Mouse (Mus musculus): ENCODE data around the gene Ubac2.
"Not testable (repeated sequence)": the region's sequence is repeated elsewhere in the genome, so short reads cannot be mapped to it uniquely, and the experiment has no call there.

The Ubac2 gene

DNA sequence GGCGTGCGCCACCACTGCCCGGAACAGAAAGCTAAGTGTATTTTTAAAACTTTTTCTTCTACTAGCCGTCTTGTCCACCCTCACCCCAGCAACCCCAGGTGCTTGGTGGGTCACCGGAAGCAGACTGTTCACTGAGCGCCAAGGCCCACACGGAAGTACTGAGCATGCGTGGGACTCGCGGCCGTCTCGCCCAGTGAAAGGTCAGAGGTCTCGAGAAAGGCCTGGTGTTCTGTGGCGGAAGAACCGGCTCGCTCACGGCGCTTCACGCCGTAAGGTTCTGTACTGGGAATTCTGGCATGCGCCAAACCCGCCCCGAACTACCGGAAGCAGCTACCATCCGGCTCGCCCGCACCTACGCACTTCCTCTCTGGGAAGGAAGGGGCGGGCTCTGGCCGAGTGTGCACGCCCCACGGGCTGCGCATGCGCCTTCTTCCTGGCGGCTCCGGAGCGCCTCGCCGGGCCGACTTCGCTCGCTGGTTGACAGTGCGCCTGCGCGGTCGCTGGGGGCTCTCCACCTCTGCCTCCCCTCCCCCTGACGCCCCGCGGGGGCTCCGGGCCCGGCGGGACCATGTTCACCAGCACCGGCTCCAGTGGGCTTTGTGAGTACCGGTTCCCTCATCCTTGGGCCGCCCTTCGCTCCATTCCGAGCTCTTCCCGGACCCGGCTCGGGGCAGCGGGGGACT, at the start of gene Ubac2:
Gene Ubac2 (plus strand): TSS at position 445 of the 683 bp plus-strand sequence.
- DNase-seq (ENCODE audit: extremely low read depth, low read depth, low spot score) = peak; percentile 46

DNA sequence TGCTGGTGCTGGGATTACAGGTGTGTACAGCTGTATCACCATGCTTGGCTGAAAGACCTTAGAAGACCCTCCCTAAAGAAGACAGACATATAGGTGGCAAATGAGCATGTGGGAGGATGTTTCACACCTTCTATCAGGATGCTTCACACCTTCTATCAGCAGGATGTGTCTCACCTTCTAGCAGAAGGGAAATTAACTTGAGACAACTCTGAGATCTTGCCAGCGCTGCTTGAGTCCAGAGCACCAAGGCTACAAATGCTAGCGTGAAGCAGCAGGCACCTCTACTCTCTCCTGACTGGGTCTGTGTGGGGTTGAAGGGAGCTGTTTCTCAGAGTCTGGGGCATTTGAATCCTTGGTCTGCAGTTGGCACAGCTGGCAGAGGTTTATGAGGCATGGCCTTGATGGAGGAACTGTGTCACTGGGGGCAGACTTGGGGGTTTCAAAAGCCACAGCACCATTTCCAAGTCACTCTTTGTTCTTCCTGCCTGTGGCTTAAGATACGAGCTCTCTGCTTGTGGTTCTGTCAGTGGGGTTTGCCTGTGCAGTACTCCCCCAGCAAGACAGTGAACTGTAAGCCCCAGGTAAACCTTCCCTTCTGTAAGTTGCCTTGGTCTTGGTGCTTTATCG, 48.5 kb upstream of the Ubac2 start:
- no peak for DNase-seq (ENCODE audit: extremely low read depth, low read depth, low spot score)

DNA sequence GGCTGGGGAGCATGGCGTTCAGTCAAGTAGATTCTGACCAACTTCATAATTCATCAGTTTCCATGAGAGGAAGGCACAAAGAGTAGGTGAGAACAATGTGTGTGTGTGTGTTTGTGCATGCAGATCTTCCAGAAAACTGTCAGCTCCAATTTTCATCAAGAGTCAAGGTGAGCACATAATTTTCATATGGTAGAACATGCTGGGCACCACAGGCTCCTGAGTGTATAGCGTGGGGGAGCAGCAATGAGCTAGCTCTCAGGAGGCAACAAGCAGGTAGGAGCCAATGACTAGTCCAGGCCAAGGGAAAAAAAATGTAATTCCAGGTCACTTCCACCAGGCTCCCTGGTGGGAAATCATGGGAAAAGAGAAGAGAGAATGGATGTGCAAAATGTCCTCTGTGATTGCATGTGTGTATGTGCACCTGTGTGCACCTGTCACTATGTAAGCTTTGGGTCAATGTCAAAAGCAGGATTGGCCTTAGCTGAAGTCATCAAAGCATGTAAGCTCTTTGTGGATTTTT, 45.4 kb upstream of the Ubac2 start:
- DNase-seq (ENCODE audit: extremely low read depth, low read depth, low spot score) = no peak

DNA sequence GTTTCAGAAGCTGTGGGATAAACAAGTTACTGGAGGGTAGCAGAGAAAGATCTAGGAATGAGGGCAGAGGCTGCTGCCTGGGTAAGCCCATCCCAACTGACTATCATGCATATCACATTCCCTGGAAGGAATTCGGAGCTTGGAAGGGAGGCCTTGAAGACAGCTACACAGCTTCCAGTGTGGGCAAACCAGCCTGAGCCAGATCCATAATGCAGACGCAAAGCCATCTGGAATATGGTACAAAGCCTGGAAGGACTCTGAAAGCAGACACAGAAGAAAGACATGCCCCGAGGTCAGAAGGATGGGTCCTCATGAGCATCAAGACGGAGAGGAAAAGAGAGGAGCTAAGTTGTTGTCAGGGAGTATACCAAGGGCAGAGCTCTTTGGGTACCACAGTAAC, 40.3 kb upstream of the Ubac2 start:
- DNase-seq (ENCODE audit: extremely low read depth, low read depth, low spot score) = no peak

DNA sequence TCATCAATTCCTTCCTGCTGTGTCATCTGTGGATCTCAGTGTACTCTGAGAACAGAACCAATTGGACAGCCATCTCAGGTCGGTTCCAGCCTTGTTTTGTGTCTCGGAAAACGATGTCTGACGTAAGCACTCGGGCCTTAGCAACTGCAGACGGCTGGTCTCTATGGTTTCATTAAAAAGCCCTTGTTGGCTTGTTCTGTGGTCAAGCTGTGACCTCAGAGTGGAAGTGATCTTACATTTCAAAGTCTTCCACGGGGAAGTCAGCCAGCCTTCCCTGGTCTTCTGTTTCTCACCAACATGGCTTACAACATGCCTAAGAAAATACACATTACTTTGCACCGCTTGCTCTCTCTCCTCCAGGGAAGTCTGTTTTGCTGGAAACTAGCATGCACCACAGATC, 38.2 kb upstream of the Ubac2 start:
- DNase-seq (ENCODE audit: extremely low read depth, low read depth, low spot score) = no peak

DNA sequence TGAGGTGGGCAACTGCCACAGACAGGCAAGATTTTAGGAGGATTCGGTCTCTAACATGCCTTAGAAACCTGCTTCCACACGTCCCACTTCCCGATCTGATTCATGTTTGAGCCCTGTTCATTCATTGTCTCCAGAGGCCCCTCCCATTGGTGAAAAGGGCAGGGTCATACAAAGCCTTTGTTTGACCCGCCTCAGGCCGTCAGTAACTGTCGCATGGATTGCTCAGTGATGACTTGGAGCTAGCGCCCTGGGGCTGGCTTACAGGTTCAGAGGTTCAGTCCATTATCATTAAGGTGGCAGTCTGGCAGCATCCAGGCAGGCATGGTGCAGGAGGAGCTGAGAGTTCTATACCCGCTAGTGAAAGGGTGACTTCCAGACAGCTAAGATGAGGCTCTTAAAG, 33.9 kb upstream of the Ubac2 start:
- no peak for DNase-seq (ENCODE audit: extremely low read depth, low read depth, low spot score)

DNA sequence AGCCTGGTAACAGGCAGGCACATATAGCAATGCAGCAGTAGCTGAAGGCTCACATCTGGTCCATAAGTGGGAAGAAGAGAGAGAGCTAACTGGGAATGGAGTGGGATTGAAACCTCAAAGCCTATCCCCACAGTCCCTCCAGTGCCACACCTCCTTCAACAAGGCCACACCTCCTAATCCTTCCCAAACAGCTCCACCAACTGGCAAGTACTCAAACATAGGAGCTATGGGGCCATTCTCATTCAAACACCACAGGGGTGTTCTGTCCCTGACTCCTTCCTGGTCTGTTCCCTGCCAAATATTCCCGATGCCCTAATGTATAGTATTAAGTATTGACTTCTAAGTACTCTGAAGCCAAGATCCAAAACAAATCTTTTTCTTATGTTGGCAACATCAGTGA, 27.2 kb upstream of the Ubac2 start:
- no peak for DNase-seq (ENCODE audit: extremely low read depth, low read depth, low spot score)

DNA sequence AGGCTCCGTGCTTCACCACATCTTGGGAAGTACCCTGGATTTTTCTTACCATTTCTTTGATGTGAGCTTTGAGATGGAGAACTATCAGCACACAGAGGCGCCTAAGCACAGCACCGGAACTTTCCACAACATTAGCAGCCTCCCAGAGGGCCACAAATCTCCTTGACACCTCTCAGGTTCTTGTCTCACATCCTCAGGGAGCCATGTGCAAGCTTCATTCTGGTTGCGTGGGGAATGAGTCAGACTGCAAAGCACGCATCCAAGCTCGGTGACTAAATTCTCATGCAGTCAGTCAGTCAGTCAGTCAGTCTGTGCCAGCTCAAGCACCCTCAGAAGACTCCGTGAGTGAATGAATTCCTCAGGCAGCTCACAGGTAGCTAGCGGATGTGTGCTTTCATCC, 25.9 kb upstream of the Ubac2 start:
- DNase-seq (ENCODE audit: extremely low read depth, low read depth, low spot score) = no peak

DNA sequence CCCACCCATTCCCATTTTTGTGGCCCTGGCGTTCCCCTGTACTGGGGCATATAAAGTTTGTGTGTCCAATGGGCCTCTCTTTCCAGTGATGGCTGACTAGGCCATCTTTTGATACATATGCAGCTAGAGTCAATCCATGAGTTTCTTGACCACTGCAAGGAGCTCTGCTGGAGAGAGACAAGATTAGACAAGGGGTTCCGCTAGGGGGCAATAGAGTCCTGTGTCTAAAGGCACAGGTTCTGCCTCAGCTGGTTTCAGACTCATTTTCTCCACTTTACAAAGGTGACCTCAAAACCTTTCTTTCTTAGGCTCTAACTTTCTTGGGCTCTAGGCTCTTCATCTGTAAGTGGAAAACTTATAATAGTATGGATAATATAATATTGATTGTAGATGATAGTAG, 13.3 kb upstream of the Ubac2 start:
- not testable (repeated sequence) for DNase-seq (ENCODE audit: extremely low read depth, low read depth, low spot score)

DNA sequence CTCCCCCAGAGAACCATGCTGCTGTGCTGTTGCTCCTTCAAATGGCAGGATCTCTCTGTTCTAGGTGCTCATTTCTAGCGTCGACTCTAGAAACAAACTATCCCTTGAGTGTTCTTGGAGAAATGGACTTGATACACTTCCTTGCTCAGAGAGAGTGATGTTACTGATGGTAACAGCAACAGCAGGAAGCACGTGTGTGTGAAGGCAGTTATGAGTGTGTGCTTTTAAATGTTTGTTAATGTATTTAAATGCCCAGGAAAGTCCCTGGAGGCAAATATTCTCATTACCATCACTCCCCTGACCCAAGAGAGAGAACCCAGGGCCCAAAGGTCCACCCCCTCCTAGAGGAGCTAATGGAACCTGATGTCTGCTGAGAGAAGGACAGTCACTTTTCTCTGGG, 11.8 kb upstream of the Ubac2 start:
- no peak for DNase-seq (ENCODE audit: extremely low read depth, low read depth, low spot score)

DNA sequence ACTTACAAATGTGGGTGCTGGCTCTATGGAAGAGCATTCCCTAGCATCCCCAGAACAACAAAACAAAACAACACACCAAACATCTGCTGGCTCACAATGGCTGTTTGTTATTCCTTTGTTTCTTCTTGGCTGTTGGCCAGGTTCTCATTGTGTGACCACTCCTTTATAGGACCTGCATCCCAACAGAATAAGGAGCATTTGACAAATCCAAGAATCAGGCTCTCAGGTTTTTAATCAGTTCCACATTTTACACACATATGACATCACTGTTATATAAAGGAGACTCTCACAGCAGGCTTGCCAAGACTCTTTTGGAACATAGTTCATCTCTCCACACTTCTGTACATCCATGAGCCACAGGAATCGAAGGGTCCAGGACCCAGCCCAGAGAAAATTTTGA, 9.3 kb upstream of the Ubac2 start:
- DNase-seq (ENCODE audit: extremely low read depth, low read depth, low spot score) = no peak

DNA sequence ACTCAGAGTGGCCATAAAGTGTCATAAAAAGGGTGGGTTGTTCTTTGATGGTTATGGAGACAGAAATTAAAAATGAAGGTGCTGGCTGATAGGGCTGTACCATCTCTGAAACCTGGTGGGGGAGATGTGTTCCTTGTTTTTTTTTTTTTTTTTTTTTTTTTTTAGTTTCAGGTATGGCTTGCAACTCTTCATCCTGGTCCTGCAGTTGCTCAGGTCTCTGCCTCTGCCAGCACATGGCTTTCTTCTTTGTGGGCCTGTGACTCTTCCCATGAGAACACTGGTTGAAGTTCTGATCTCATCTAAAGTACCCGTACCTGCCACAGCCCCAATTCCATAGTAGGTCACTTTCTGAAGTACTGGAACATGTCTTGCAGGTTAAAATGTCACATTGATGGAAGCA, 5.7 kb upstream of the Ubac2 start:
- DNase-seq (ENCODE audit: extremely low read depth, low read depth, low spot score) = no peak

DNA sequence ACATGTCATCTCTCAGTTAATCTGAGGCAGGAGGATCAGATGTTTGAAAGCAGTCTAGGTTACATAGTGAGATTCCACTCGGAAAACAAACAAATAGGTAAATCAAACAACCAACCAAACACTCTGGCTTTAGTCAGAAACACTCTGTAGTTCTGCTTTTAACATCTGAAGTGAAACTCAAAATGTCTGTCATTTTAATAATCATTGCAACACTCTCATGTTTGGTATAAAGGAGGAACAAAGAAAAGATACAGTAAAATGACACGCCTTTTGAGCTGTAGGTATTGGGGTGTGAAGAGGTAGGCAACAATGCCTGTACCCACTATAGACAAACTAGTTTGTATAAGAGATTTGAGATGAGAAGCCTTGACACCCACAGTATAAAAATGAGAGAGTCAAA, 5.2 kb upstream of the Ubac2 start:
- DNase-seq (ENCODE audit: extremely low read depth, low read depth, low spot score) = no peak

DNA sequence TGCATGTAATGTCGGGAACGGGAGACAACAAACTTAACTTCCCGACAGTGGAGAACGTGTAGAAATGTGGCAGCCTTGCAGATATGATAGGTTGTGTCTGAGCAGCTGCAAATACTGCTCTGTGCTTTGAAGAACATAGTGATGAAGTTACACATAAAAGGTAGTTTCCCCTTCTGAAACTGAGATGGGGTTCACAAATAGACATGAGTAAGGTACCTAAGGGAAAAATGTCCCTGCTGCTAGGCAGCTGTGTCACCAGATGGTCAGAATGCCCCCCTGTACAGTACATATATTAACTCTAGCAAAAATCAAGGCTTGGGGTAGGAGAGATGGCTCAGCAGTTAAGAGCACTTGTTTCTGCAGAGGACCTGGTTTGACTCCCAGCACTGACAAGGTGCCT, 4.8 kb upstream of the Ubac2 start:
- DNase-seq (ENCODE audit: extremely low read depth, low read depth, low spot score) = no peak

DNA sequence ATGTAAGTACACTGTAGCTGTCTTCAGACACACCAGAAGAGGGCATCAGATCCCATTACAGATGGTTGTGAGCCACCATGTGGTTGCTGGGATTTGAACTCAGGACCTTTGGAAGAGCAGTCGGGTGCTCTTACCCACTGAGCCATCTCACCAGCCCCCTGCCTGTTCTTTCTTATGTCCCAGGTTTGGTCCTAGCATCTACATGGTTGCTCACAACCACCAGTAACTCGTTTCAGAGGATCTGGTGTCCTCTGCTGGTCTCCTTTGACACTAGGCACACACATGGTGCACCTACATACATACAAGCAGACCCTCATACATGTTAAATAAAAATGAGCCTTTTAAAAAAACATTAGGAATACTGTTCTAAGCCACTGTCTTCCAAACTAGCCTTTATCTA, 2.2 kb upstream of the Ubac2 start:
- not testable (repeated sequence) for DNase-seq (ENCODE audit: extremely low read depth, low read depth, low spot score)

DNA sequence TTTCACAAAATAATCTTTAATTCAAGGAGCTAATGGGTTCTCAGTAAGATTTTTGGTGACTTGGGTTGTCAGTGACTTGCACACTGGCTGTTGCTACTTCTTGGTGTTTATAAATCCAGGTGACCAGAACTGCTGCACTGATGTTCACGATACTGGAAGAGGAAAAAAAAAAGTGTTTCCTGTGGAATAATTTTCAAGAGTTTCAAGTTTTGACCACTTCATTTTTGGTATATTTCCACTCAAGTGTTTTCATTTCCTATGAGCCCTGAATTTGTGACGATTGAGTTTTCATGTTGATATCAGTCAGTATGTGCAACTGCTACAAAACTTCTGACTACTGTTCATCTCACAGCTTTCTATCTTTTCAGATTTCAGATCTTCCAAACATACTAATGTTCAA, 1.6 kb upstream of the Ubac2 start:
- no peak for DNase-seq (ENCODE audit: extremely low read depth, low read depth, low spot score)

DNA sequence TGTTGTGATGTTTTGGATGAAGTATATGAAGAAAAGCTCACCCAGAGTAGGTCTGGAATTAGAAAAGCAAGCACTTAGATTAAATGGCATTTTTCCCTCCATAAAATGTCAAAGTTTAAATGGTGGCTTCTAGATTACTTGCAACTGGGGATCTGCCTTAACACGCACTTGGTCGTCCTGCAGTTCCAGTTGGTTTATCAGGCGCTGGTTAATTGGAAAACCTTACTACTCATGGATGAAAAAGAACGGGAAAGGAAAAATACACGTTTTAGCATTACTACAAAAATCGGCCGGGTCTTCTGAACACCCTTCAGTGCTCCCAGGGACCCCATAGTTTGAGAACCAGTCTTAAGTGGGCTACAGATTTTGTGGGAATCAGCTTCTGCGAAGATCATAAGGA, 780 bp upstream of the Ubac2 start:
- DNase-seq (ENCODE audit: extremely low read depth, low read depth, low spot score) = no peak

DNA sequence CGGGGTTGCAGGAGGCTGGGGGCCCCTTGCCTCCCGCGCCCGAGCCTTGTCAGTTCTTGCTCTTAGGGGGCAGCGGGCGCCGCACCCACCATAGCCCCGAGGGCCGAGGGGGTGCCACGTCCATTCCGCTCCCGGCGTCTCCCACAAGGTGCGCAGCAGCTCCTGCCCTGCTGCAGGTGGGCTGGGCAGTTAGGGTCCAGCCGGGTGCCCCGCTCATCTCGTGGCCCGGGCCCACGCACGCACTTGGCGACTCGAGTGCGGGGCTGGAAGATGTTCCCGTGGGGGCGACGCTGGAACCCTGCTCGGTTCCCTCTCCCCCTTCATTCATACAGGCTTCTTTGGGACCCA, 413 bp downstream of the Ubac2 start:
- DNase-seq (ENCODE audit: extremely low read depth, low read depth, low spot score) = no peak

DNA sequence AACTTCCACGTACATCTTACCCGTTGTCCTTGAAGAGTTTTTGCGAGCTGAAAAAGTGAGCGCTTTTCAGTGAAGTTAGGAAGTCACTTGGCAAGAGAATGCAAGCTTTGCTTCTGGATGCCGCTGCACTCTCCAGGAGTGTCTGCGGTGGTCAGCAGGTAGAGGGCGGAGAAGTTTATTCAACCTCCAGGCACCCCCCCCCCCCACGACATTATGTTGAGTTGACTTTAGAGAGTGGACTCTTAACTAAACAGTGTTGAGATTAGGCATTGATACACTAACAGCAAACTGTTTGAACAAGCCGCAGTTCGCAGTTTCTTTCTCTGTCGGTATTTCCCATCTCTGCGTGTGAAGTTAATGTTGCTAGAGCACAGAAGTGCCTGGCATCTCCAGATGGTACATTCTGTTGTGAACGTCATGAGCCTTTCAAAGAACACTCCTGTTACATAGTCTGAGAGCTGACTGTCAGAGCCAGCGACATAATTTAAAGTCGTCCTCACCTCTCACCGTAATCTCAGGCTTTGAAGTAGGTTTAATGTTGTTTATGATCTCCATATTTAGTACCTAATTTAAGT, 933 bp downstream of the Ubac2 start:
- DNase-seq (ENCODE audit: extremely low read depth, low read depth, low spot score) = no peak

DNA sequence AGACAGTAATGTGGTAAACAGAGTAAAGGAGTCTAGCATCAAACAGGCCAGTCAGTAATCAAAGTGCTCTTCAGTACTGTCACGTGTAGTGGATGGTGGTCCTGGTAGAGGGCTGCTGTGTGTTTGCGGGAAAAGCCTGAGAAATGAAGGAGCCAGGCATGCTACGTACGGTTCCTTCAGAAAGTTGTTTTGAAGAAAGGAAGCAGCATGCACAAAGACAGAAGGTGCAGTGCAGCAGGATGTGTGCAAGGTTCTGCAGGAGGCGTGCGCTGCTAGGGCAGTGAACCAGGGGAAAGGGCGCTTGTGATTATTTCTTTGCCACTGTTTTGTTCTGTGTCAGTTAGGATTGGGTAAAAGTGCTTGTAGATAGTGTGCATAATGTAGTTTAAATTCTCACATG, 2.8 kb downstream of the Ubac2 start:
- DNase-seq (ENCODE audit: extremely low read depth, low read depth, low spot score) = no peak

DNA sequence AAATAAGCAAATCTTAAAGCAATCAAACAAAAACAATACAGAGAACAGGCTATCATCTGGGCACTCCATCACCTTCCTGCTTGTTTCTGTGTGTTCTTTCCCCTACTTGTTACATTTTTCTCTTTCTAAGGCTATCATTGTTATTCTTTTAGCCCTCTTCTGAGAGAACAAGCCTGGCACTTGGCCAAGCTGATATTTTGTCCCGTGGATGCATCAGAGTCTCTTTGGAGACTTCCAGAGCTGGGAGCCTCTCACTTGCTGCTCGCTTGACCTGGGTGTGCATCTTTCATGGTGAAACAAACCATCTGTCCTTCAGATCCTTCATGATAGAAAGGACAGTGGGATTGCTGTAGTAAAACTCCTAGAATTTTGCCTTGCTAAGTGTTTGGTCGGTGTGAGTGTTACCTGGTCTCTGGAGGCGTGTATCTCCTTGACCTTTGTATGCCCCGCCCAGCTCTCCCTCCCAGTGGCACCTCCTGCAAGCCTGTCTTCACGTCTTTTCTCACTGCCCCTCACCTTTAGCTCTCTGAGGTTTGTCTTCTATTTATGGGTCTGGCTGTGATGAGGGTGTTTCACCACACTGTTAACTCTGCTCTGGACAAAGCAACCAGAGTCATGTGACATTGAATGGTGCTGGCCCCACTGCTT, 5.9 kb downstream of the Ubac2 start:
- no peak for DNase-seq (ENCODE audit: extremely low read depth, low read depth, low spot score)

DNA sequence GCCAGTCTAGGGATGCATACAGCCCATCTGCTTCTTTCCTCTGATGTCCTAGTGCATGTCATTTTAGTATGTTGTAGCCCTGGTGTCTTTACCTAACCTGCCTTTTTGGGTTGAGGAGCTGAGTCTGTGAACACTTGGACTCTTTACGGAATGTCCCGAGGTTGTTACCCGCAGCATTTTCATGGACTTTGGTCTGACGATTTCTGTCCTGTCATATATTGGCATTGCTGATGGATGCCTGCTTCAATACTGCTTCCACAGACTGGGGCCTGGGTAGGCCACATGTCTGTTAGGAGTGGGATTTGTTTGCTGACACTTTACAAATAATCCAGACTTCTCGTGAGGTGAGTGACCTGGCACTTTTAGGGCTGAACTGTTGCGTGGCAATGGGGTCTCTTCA, 15.3 kb downstream of the Ubac2 start:
- DNase-seq (ENCODE audit: extremely low read depth, low read depth, low spot score) = no peak

All from fat pad, adult 2 months (tissue).